Mouse (Mus musculus) heart, adult 2 months (tissue): ENCODE results near the gene Cdc40.

Source experiments
- CTCF ChIP-seq: fragments of 200-600 bp; IDR thresholded peaks from 2 replicates; pipeline ENCODE4 v1.8.1; 2022; ENCODE audit warnings: antibody characterized with exemption, mild to moderate bottlenecking, moderate library complexity
- EP300 ChIP-seq: fragments of 200-500 bp; IDR thresholded peaks from 2 replicates; pipeline ENCODE4 v1.6.1; 2011; ENCODE audit warnings: low read depth, low read length, control low read depth; ENCODE audit not compliant: insufficient read depth
- POLR2A ChIP-seq: fragments of 200-500 bp; IDR thresholded peaks from 2 replicates; pipeline ENCODE4 v1.6.1; 2011; ENCODE audit warnings: mild to moderate bottlenecking, low read depth, low read length, control low read depth; ENCODE audit not compliant: insufficient read depth

DNA sequence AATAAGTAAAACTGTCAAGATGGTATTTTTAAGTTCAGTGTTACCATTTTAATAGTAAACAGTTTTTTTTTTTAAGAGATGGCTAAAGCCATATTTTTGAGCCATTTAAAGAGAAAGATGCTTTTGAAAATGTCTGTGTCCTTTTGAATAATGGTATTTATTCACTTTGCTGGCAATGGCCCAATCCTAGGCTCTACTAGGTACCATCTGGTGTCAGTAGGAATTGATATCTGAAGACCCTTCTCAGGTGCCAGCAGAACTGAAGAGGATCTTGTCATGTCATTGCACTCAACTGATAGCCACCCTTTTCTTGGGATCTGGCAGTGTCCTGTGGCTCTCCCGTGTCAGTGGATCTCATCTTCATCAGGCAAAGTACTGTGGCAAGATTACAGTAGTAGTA is 23.0 kb upstream of the Cdc40 start:
- TF ChIP-seq CTCF (no peak), EP300 (no peak), POLR2A (no peak)
